Mouse (Mus musculus): Measurements from ENCODE around the gene Chmp2a. TPM values are rescaled to one million over a fixed set of nuclear protein-coding genes. Genes with fewer than 3 reads are reported as not detected.

Gene Chmp2a
- polyA plus RNA-seq, 1 experiment from 2014 or later = 140 TPM

GRCm38 (mm10) chr7:13053001-13053400 lies 18.4 kb upstream of the Chmp2a start:
- Histone ChIP-seq H3K27me3 (ENCODE audit: control insufficient read depth, insufficient read depth, low read length) (no peaks in the 10 kb centered on the region), H3K4me2 (no peak overlapping the region), H3K9me3 (ENCODE audit: control insufficient read depth, low read length) (no peaks in the 10 kb centered on the region), H3K36me3 (ENCODE audit: control insufficient read depth, insufficient read depth, low read length) (no peaks in the 10 kb centered on the region), H3K4me1 (ENCODE audit: control insufficient read depth, insufficient read depth, low read length) (peaks cover 4% of the 10 kb centered on the region; the same call in 1 of the 2 replicates), H3K4me3 (ENCODE audit: low read depth, low read length) (no peak overlapping the region), H3K9ac (ENCODE audit: low read length) (no peak overlapping the region), H3K27ac (ENCODE audit: low read depth, low read length) (no peak overlapping the region)
- 90% methylated on average over 13 of the region's 13 CpGs for WGBS
- DNase-seq (ENCODE audit: low spot score, missing footprints) (no peak), ATAC-seq (ENCODE audit: low FRiP score) (no peak)

GRCm38 (mm10) chr7:13046084-13046483 lies 11.5 kb upstream of the Chmp2a start:
- no peaks in the 10 kb centered on the region for H3K9me3 ChIP-seq (ENCODE audit: control insufficient read depth, low read length)
- peaks cover 10% of the 10 kb centered on the region for H3K4me1 ChIP-seq (ENCODE audit: control insufficient read depth, insufficient read depth, low read length)
- no peak overlapping the region for H3K27ac ChIP-seq (ENCODE audit: low read depth, low read length)
- H3K36me3 ChIP-seq (ENCODE audit: control insufficient read depth, insufficient read depth, low read length) = no peaks in the 10 kb centered on the region
- H3K4me2 ChIP-seq = no peak overlapping the region
- H3K4me3 ChIP-seq (ENCODE audit: low read depth, low read length) = no peak overlapping the region
- DNase-seq (ENCODE audit: low spot score, missing footprints) = peak; percentile 92
- H3K9ac ChIP-seq (ENCODE audit: low read length) = no peak overlapping the region
- ATAC-seq (ENCODE audit: low FRiP score) = peak; percentile 64
- peaks cover 36% of the 10 kb centered on the region for H3K27me3 ChIP-seq (ENCODE audit: control insufficient read depth, insufficient read depth, low read length)
- 18% methylated on average over 2 of the region's 2 CpGs for WGBS

GRCm38 (mm10) chr7:13044254-13044625 lies 9.6 kb upstream of the Chmp2a start:
- DNase-seq (ENCODE audit: low spot score, missing footprints) (no peak), ATAC-seq (ENCODE audit: low FRiP score) (peak; percentile 34; the same call in 1 of the 2 replicates)
- Histone ChIP-seq H3K4me3 (ENCODE audit: low read depth, low read length) (peak overlapping the region; percentile 44), H3K9ac (ENCODE audit: low read length) (peak overlapping the region; percentile 65), H3K4me1 (ENCODE audit: control insufficient read depth, insufficient read depth, low read length) (peaks cover 11% of the 10 kb centered on the region), H3K4me2 (peak overlapping the region; percentile 80), H3K9me3 (ENCODE audit: control insufficient read depth, low read length) (no peaks in the 10 kb centered on the region), H3K27me3 (ENCODE audit: control insufficient read depth, insufficient read depth, low read length) (peaks cover 36% of the 10 kb centered on the region), H3K27ac (ENCODE audit: low read depth, low read length) (no peak overlapping the region), H3K36me3 (ENCODE audit: control insufficient read depth, insufficient read depth, low read length) (no peaks in the 10 kb centered on the region)
- 3% methylated on average over 23 of the region's 23 CpGs for WGBS

- H3K27ac ChIP-seq (ENCODE audit: low read depth, low read length) = no peak overlapping the region
- H3K4me1 ChIP-seq (ENCODE audit: control insufficient read depth, insufficient read depth, low read length) = peaks cover 17% of the 10 kb centered on the region
- H3K4me3 ChIP-seq (ENCODE audit: low read depth, low read length) = peak overlapping the region; percentile 44
- no peaks in the 10 kb centered on the region for H3K36me3 ChIP-seq (ENCODE audit: control insufficient read depth, insufficient read depth, low read length)
- no peaks in the 10 kb centered on the region for H3K9me3 ChIP-seq (ENCODE audit: control insufficient read depth, low read length)
- H3K4me2 ChIP-seq = peak overlapping the region; percentile 80
- 6% methylated on average over 88 of the region's 88 CpGs for WGBS
- ATAC-seq (ENCODE audit: low FRiP score) (peak; percentile 61), DNase-seq (ENCODE audit: low spot score, missing footprints) (peak; percentile 94)
- peaks cover 36% of the 10 kb centered on the region for H3K27me3 ChIP-seq (ENCODE audit: control insufficient read depth, insufficient read depth, low read length)
- peak overlapping the region; percentile 65 for H3K9ac ChIP-seq (ENCODE audit: low read length)
Observed at GRCm38 (mm10) chr7:13043445-13044253, 9.0 kb upstream of the Chmp2a start.

- DNase-seq (ENCODE audit: low spot score, missing footprints) (no peak), ATAC-seq (ENCODE audit: low FRiP score) (no peak)
- no peaks in the 10 kb centered on the region for H3K36me3 ChIP-seq (ENCODE audit: control insufficient read depth, insufficient read depth, low read length)
- H3K27ac ChIP-seq (ENCODE audit: low read depth, low read length) = no peak overlapping the region
- H3K4me1 ChIP-seq (ENCODE audit: control insufficient read depth, insufficient read depth, low read length) = peaks cover 19% of the 10 kb centered on the region
- no peak overlapping the region for H3K9ac ChIP-seq (ENCODE audit: low read length)
- no peaks in the 10 kb centered on the region for H3K9me3 ChIP-seq (ENCODE audit: control insufficient read depth, low read length)
- H3K4me3 ChIP-seq (ENCODE audit: low read depth, low read length) = peak overlapping the region; percentile 44
- 0 out of 2 replicates have a peak overlapping the region, but pooled peaks have one; percentile 80 for H3K4me2 ChIP-seq
- H3K27me3 ChIP-seq (ENCODE audit: control insufficient read depth, insufficient read depth, low read length) = peaks cover 36% of the 10 kb centered on the region
- 36% methylated on average over 16 of the region's 16 CpGs for WGBS
Observed at GRCm38 (mm10) chr7:13043120-13043444, 8.5 kb upstream of the Chmp2a start.

- Histone ChIP-seq H3K9me3 (ENCODE audit: control insufficient read depth, low read length) (no peaks in the 10 kb centered on the region), H3K4me3 (ENCODE audit: low read depth, low read length) (no peak overlapping the region), H3K27ac (ENCODE audit: low read depth, low read length) (no peak overlapping the region), H3K4me1 (ENCODE audit: control insufficient read depth, insufficient read depth, low read length) (peaks cover 19% of the 10 kb centered on the region), H3K27me3 (ENCODE audit: control insufficient read depth, insufficient read depth, low read length) (peaks cover 36% of the 10 kb centered on the region), H3K9ac (ENCODE audit: low read length) (no peak overlapping the region), H3K36me3 (ENCODE audit: control insufficient read depth, insufficient read depth, low read length) (no peaks in the 10 kb centered on the region), H3K4me2 (no peak overlapping the region)
- ATAC-seq (ENCODE audit: low FRiP score) (no peak), DNase-seq (ENCODE audit: low spot score, missing footprints) (peak; percentile 90)
- WGBS = 74% methylated on average over 6 of the region's 6 CpGs
Observed at GRCm38 (mm10) chr7:13042511-13042910, 7.9 kb upstream of the Chmp2a start.

GRCm38 (mm10) chr7:13041256-13041655 lies 6.6 kb upstream of the Chmp2a start:
- peaks cover 26% of the 10 kb centered on the region for H3K4me1 ChIP-seq (ENCODE audit: control insufficient read depth, insufficient read depth, low read length)
- peaks cover 36% of the 10 kb centered on the region for H3K27me3 ChIP-seq (ENCODE audit: control insufficient read depth, insufficient read depth, low read length)
- H3K4me3 ChIP-seq (ENCODE audit: low read depth, low read length) = no peak overlapping the region
- H3K9me3 ChIP-seq (ENCODE audit: control insufficient read depth, low read length) = no peaks in the 10 kb centered on the region
- DNase-seq (ENCODE audit: low spot score, missing footprints) = peak; percentile 49
- H3K4me2 ChIP-seq = no peak overlapping the region
- H3K36me3 ChIP-seq (ENCODE audit: control insufficient read depth, insufficient read depth, low read length) = no peaks in the 10 kb centered on the region; the same call in 1 of the 2 replicates
- 95% methylated on average over 1 of the region's 1 CpGs for WGBS
- H3K27ac ChIP-seq (ENCODE audit: low read depth, low read length) = no peak overlapping the region
- H3K9ac ChIP-seq (ENCODE audit: low read length) = no peak overlapping the region
- ATAC-seq (ENCODE audit: low FRiP score) = no peak

- peak overlapping the region; percentile 85; the same call in 1 of the 2 replicates for H3K4me3 ChIP-seq (ENCODE audit: low read depth, low read length)
- H3K9me3 ChIP-seq (ENCODE audit: control insufficient read depth, low read length) = no peaks in the 10 kb centered on the region
- no peak overlapping the region for H3K27ac ChIP-seq (ENCODE audit: low read depth, low read length)
- H3K36me3 ChIP-seq (ENCODE audit: control insufficient read depth, insufficient read depth, low read length) = peaks cover 12% of the 10 kb centered on the region
- no peak for ATAC-seq (ENCODE audit: low FRiP score)
- H3K9ac ChIP-seq (ENCODE audit: low read length) = peak overlapping the region; percentile 97
- peaks cover 22% of the 10 kb centered on the region for H3K27me3 ChIP-seq (ENCODE audit: control insufficient read depth, insufficient read depth, low read length)
- WGBS = 84% methylated on average over 1 of the region's 1 CpGs
- DNase-seq (ENCODE audit: low spot score, missing footprints) = peak; percentile 78
- peak overlapping the region; percentile 88 for H3K4me2 ChIP-seq
- H3K4me1 ChIP-seq (ENCODE audit: control insufficient read depth, insufficient read depth, low read length) = peaks cover 26% of the 10 kb centered on the region
Observed at GRCm38 (mm10) chr7:13039181-13039580, 4.6 kb upstream of the Chmp2a start.

- WGBS = 27% methylated on average over 15 of the region's 15 CpGs
Observed at GRCm38 (mm10) chr7:13038621-13039169, 4.1 kb upstream of the Chmp2a start.

More at GRCm38 (mm10) chr7:13038621-13039169, 4.1 kb upstream of the Chmp2a start:
- peak overlapping the region; percentile 85 for H3K4me3 ChIP-seq (ENCODE audit: low read depth, low read length)
- peaks cover 12% of the 10 kb centered on the region for H3K36me3 ChIP-seq (ENCODE audit: control insufficient read depth, insufficient read depth, low read length)
- DNase-seq (ENCODE audit: low spot score, missing footprints) (peak; percentile 84), ATAC-seq (ENCODE audit: low FRiP score) (no peak)
- H3K4me1 ChIP-seq (ENCODE audit: control insufficient read depth, insufficient read depth, low read length) = peaks cover 26% of the 10 kb centered on the region
- H3K9ac ChIP-seq (ENCODE audit: low read length) = peak overlapping the region; percentile 97
- peaks cover 17% of the 10 kb centered on the region for H3K27me3 ChIP-seq (ENCODE audit: control insufficient read depth, insufficient read depth, low read length)
- peak overlapping the region; percentile 99 for H3K27ac ChIP-seq (ENCODE audit: low read depth, low read length)
- peak overlapping the region; percentile 88 for H3K4me2 ChIP-seq
- no peaks in the 10 kb centered on the region for H3K9me3 ChIP-seq (ENCODE audit: control insufficient read depth, low read length)
